In genomic region chr8:79404895-79405557, GRCm38 (mm10) we compare ENCODE assay signal across 16 mouse cellular contexts. TPM values are rescaled to one million over a fixed set of nuclear protein-coding genes. Genes with fewer than 3 reads are reported as not detected.
DNase-seq lines count a peak whose midpoint lies in the region; ATAC-seq and TF ChIP-seq lines count a peak whose summit lies in the region.
"Had no signal": no experiment of that assay in that cellular context is flagged by ENCODE, and none has a peak within 500 bp of the region (broad histone marks: within the 10 kb centered on the region; RNA-seq: fewer than 3 reads in every experiment).

No protein-coding gene starts in this region.

- ATAC-seq in liver, postnatal 0 days = peak; percentile 80
- peak; percentile 80 for ATAC-seq in intestine, embryonic 15.5 days
- ATAC-seq in kidney, postnatal 0 days (replicated peaks; ENCODE audit: low FRiP score, low read depth) = peak; percentile 63
- ATAC-seq in stomach, embryonic 15.5 days (ENCODE audit: insufficient read depth, low FRiP score, low read depth) = peak; percentile 74; the same call in 1 of the 2 replicates

- H3K27me3 ChIP-seq in liver, postnatal 0 days (ENCODE audit: insufficient read depth, low read length) = no peaks in the 10 kb centered on the region
- no peaks in the 10 kb centered on the region for H3K27me3 ChIP-seq in intestine, embryonic 15.5 days (replicated peaks)
- H3K27me3 ChIP-seq in kidney, postnatal 0 days (ENCODE audit: insufficient read depth, low read length) = no peaks in the 10 kb centered on the region
- no peaks in the 10 kb centered on the region for H3K27me3 ChIP-seq in stomach, embryonic 15.5 days (replicated peaks)
- H3K27me3 ChIP-seq: hindbrain, embryonic 13.5 days; limb, embryonic 13.5 days; lung, embryonic 15.5 days had no signal

- H3K4me1 ChIP-seq in liver, postnatal 0 days (ENCODE audit: insufficient read depth) = peaks cover 3% of the 10 kb centered on the region; the same call in 1 of the 2 replicates
- no peaks in the 10 kb centered on the region for H3K4me1 ChIP-seq in intestine, embryonic 15.5 days (replicated peaks)
- no peaks in the 10 kb centered on the region for H3K4me1 ChIP-seq in kidney, postnatal 0 days (replicated peaks; ENCODE audit: insufficient read depth, low read length)
- peaks cover 9% of the 10 kb centered on the region; the same call in 1 of the 2 replicates for H3K4me1 ChIP-seq in stomach, embryonic 15.5 days
- H3K4me1 ChIP-seq: hindbrain, embryonic 13.5 days; limb, embryonic 13.5 days had no signal

- DNase-seq in liver, postnatal 0 days = peak; percentile 28
- DNase-seq in liver = no peak
- DNase-seq in kidney, postnatal 0 days (ENCODE audit: low spot score) = peak; percentile 42
- DNase-seq in right cerebral cortex, postnatal 4 days = no peak
- no peak for DNase-seq in T-cell, adult 2 months (ENCODE audit: low spot score)
- DNase-seq in gastrocnemius, adult 2 months = no peak
- DNase-seq: adrenal gland, adult 2 months; B cell, adult 2 months; cerebellum, adult 18-20 months; heart, adult 2 months had no signal

- no peaks in the 10 kb centered on the region; the same call in 1 of the 2 replicates for H3K9me3 ChIP-seq in liver, postnatal 0 days (ENCODE audit: low read length)
- H3K9me3 ChIP-seq in intestine, embryonic 15.5 days = no peaks in the 10 kb centered on the region
- no peaks in the 10 kb centered on the region for H3K9me3 ChIP-seq in kidney, postnatal 0 days (replicated peaks; ENCODE audit: low read length)
- H3K9me3 ChIP-seq in stomach, embryonic 15.5 days = no peaks in the 10 kb centered on the region
- H3K9me3 ChIP-seq: hindbrain, embryonic 13.5 days; limb, embryonic 13.5 days; lung, embryonic 15.5 days had no signal

- WGBS in liver, postnatal 0 days (ENCODE audit: insufficient replicate concordance) = 34% methylated on average over 6 of the region's 6 CpGs
- WGBS in intestine, embryonic 15.5 days = 49% methylated on average over 6 of the region's 6 CpGs
- WGBS in kidney, postnatal 0 days = 52% methylated on average over 6 of the region's 6 CpGs
- 42% methylated on average over 6 of the region's 6 CpGs for WGBS in stomach, embryonic 15.5 days

- peak overlapping the region; percentile 55 for H3K4me2 ChIP-seq in liver, postnatal 0 days (ENCODE audit: low read depth, low read length)
- H3K4me2 ChIP-seq in intestine, embryonic 15.5 days (replicated peaks) = peak overlapping the region; percentile 33; the same call in 1 of the 2 replicates
- H3K4me2 ChIP-seq in kidney, postnatal 0 days (ENCODE audit: low read length) = peak overlapping the region; percentile 18; the same call in 1 of the 2 replicates
- H3K4me2 ChIP-seq in stomach, embryonic 15.5 days = no peak overlapping the region; the same call in 1 of the 2 replicates
- H3K4me2 ChIP-seq: hindbrain, embryonic 13.5 days; limb, embryonic 13.5 days; lung, embryonic 15.5 days had no signal

- no peak for TF ChIP-seq CTCF in liver, postnatal 0 days (IDR thresholded peaks at IDR 0.05; ENCODE audit: low read depth)
- TF ChIP-seq CTCF in kidney, postnatal 0 days (IDR thresholded peaks at IDR 0.05; ENCODE audit: low read depth) = no peak
- no peak for TF ChIP-seq CTCF in gastrocnemius, adult 2 months (IDR thresholded peaks at IDR 0.05)

- intact Hi-C loops in gastrocnemius, adult 2 months (cut with DNase I) = no loop called here

- H3K4me3 ChIP-seq in liver, postnatal 0 days (ENCODE audit: low read depth, low read length) = no peak overlapping the region
- H3K4me3 ChIP-seq in intestine, embryonic 15.5 days (replicated peaks) = no peak overlapping the region
- H3K4me3 ChIP-seq in kidney, postnatal 0 days (replicated peaks; ENCODE audit: low read depth, low read length) = no peak overlapping the region
- no peak overlapping the region for H3K4me3 ChIP-seq in stomach, embryonic 15.5 days (replicated peaks)
- no peak overlapping the region for H3K4me3 ChIP-seq in gastrocnemius, adult 2 months
- H3K4me3 ChIP-seq: heart, adult 2 months; hindbrain, embryonic 13.5 days; limb, embryonic 13.5 days; lung, embryonic 15.5 days; myocyte had no signal

- H3K9ac ChIP-seq in liver, postnatal 0 days (replicated peaks) = no peak overlapping the region
- H3K9ac ChIP-seq in intestine, embryonic 15.5 days = no peak overlapping the region
- H3K9ac ChIP-seq in kidney, postnatal 0 days (ENCODE audit: low read depth, low read length) = no peak overlapping the region
- no peak overlapping the region for H3K9ac ChIP-seq in stomach, embryonic 15.5 days
- H3K9ac ChIP-seq: hindbrain, embryonic 13.5 days; limb, embryonic 13.5 days; lung, embryonic 15.5 days had no signal

- no peak overlapping the region for H3K27ac ChIP-seq in liver, postnatal 0 days (ENCODE audit: low read depth)
- H3K27ac ChIP-seq in intestine, embryonic 15.5 days = no peak overlapping the region
- peak overlapping the region; percentile 68 for H3K27ac ChIP-seq in kidney, postnatal 0 days
- peak overlapping the region; percentile 68; the same call in 1 of the 2 replicates for H3K27ac ChIP-seq in stomach, embryonic 15.5 days
- no peak overlapping the region for H3K27ac ChIP-seq in gastrocnemius, adult 2 months
- H3K27ac ChIP-seq: heart, adult 2 months; hindbrain, embryonic 13.5 days; limb, embryonic 13.5 days; lung, embryonic 15.5 days had no signal

- H3K36me3 ChIP-seq in liver, postnatal 0 days (replicated peaks; ENCODE audit: insufficient read depth, low read length) = no peaks in the 10 kb centered on the region
- no peaks in the 10 kb centered on the region for H3K36me3 ChIP-seq in intestine, embryonic 15.5 days
- H3K36me3 ChIP-seq in kidney, postnatal 0 days (ENCODE audit: insufficient read depth, low read length) = no peaks in the 10 kb centered on the region
- H3K36me3 ChIP-seq in stomach, embryonic 15.5 days = no peaks in the 10 kb centered on the region
- H3K36me3 ChIP-seq: hindbrain, embryonic 13.5 days; limb, embryonic 13.5 days; lung, embryonic 15.5 days had no signal

- no peak for TF ChIP-seq EP300 in liver, postnatal 0 days (IDR thresholded peaks at IDR 0.05; ENCODE audit: low read depth)

RNA-seq across cellular contexts. Expression of gene Smad1, which starts 5.7 kb away (rescaled TPM):
- polyA plus RNA-seq in liver, postnatal 0 days (2015; fragmentation: Nextera tagmentation; extraction: Ambion mirVana) = 8.0 and 9.6 TPM in 2 replicates
- 37.6 and 39.9 TPM in 2 replicates for polyA plus RNA-seq in intestine, embryonic 15.5 days (2015; fragmentation: Nextera tagmentation; extraction: Ambion mirVana)
- 34.3 and 36.6 TPM in 2 replicates for polyA plus RNA-seq in kidney, postnatal 0 days (2015; fragmentation: Nextera tagmentation; extraction: Ambion mirVana)
- polyA plus RNA-seq in stomach, embryonic 15.5 days (2015; fragmentation: Nextera tagmentation; extraction: Ambion mirVana) = 39.8 and 39.9 TPM in 2 replicates
- total RNA-seq in gastrocnemius, adult 2 months (2021) = 1 to 10 TPM; 8.9 to 9.5 TPM

Comparison
In these comparisons a context has a peak if more than half of its experiments do, and no peak if none do; other contexts are left out.
1. DNase-seq: peak in liver, postnatal 0 days (single experiment) and kidney, postnatal 0 days (single experiment); none in liver (single experiment), right cerebral cortex, postnatal 4 days (single experiment), T-cell, adult 2 months (single experiment) and gastrocnemius, adult 2 months (single experiment).
2. H3K27ac ChIP-seq: peak in kidney, postnatal 0 days (single experiment) and stomach, embryonic 15.5 days (single experiment); none in liver, postnatal 0 days (single experiment), intestine, embryonic 15.5 days (single experiment) and gastrocnemius, adult 2 months (single experiment).
3. Peak in every context shown above with its lines, with median percentiles within 50 percentile points of each other: ATAC-seq.